Mouse (Mus musculus): Measurements from ENCODE around the gene Itln1. TPM values are rescaled to one million over a fixed set of nuclear protein-coding genes. Genes with fewer than 3 reads are reported as not detected.

Itln1 gene
- total RNA-seq, 2 experiments from 2014 or later, result not detected

- no peak overlapping the region for H3K27ac ChIP-seq
- intact Hi-C loops (cut with DNase I), result no loop called here
- no peak overlapping the region for H3K4me3 ChIP-seq
- TF ChIP-seq CTCF (IDR thresholded peaks at IDR 0.05), result no peak
- no peak for DNase-seq (ENCODE audit: extremely low spot score in 1 of 2, low spot score in 2 of 2)
Observed at GRCm38 (mm10) chr1:171558407-171558806, 23.3 kb upstream of the Itln1 start.

GRCm38 (mm10) chr1:171556366-171556765 is 21.3 kb upstream of the Itln1 start:
- no peak overlapping the region for H3K4me3 ChIP-seq
- no peak for DNase-seq (ENCODE audit: extremely low spot score in 1 of 2, low spot score in 2 of 2)
- no peak overlapping the region for H3K27ac ChIP-seq
- no peak for TF ChIP-seq CTCF (IDR thresholded peaks at IDR 0.05)
- intact Hi-C loops (cut with DNase I), result no loop called here

- intact Hi-C loops (cut with DNase I), result no loop called here
- TF ChIP-seq CTCF (IDR thresholded peaks at IDR 0.05), result no peak
- DNase-seq (ENCODE audit: extremely low spot score in 1 of 2, low spot score in 2 of 2), result no peak
- Histone ChIP-seq H3K27ac (no peak overlapping the region), H3K4me3 (no peak overlapping the region)
Observed at GRCm38 (mm10) chr1:171553359-171554341, 18.6 kb upstream of the Itln1 start.

- intact Hi-C loops (cut with DNase I), result no loop called here
- TF ChIP-seq CTCF (IDR thresholded peaks at IDR 0.05), result no peak
- DNase-seq (ENCODE audit: extremely low spot score in 1 of 2, low spot score in 2 of 2), result no peak
- no peak overlapping the region for H3K27ac ChIP-seq
- H3K4me3 ChIP-seq, result no peak overlapping the region
Observed at GRCm38 (mm10) chr1:171552230-171552629, 17.1 kb upstream of the Itln1 start.

GRCm38 (mm10) chr1:171551326-171551725 is 16.2 kb upstream of the Itln1 start:
- intact Hi-C loops (cut with DNase I), result no loop called here
- Histone ChIP-seq H3K27ac (no peak overlapping the region), H3K4me3 (no peak overlapping the region)
- no peak for DNase-seq (ENCODE audit: extremely low spot score in 1 of 2, low spot score in 2 of 2)
- TF ChIP-seq CTCF (IDR thresholded peaks at IDR 0.05), result no peak

GRCm38 (mm10) chr1:171540694-171541093 is 5.6 kb upstream of the Itln1 start:
- TF ChIP-seq CTCF (IDR thresholded peaks at IDR 0.05), result no peak
- intact Hi-C loops (cut with DNase I), result no loop called here

GRCm38 (mm10) chr1:171534557-171534956 is 537 bp downstream of the Itln1 start:
- H3K27ac ChIP-seq, result no peak overlapping the region
- H3K4me3 ChIP-seq, result no peak overlapping the region
- intact Hi-C loops (cut with DNase I), result no loop called here
- no peak for TF ChIP-seq CTCF (IDR thresholded peaks at IDR 0.05)
- DNase-seq (ENCODE audit: extremely low spot score in 1 of 2, low spot score in 2 of 2), result no peak

More at GRCm38 (mm10) chr1:171540694-171541093, 5.6 kb upstream of the Itln1 start:
- H3K4me3 ChIP-seq, result no peak overlapping the region
- DNase-seq (ENCODE audit: extremely low spot score in 1 of 2, low spot score in 2 of 2), result no peak
- no peak overlapping the region for H3K27ac ChIP-seq

GRCm38 (mm10) chr1:171532830-171533229 is 2.3 kb downstream of the Itln1 start:
- H3K27ac ChIP-seq, result no peak overlapping the region
- intact Hi-C loops (cut with DNase I), result loop anchor here (1.0 to 2.0 kb wide), 2 partner anchors 20 to 44 kb away; no protein-coding TSS in a partner anchor
- no peak; the same call in 1 of the 2 replicates for TF ChIP-seq CTCF (IDR thresholded peaks at IDR 0.05)
- no peak for DNase-seq (ENCODE audit: extremely low spot score in 1 of 2, low spot score in 2 of 2)
- H3K4me3 ChIP-seq, result no peak overlapping the region

- Histone ChIP-seq H3K27ac (no peak overlapping the region), H3K4me3 (no peak overlapping the region)
- TF ChIP-seq CTCF (IDR thresholded peaks at IDR 0.05), result no peak
- no peak for DNase-seq (ENCODE audit: extremely low spot score in 1 of 2, low spot score in 2 of 2)
- intact Hi-C loops (cut with DNase I), result no loop called here
Observed at GRCm38 (mm10) chr1:171531367-171531766, 3.7 kb downstream of the Itln1 start.

GRCm38 (mm10) chr1:171515557-171515956 is 19.5 kb downstream of the Itln1 start:
- intact Hi-C loops (cut with DNase I), result no loop called here
- DNase-seq (ENCODE audit: extremely low spot score in 1 of 2, low spot score in 2 of 2), result no peak
- H3K4me3 ChIP-seq, result no peak overlapping the region

GRCm38 (mm10) chr1:171515039-171515438 is 20.1 kb downstream of the Itln1 start:
- intact Hi-C loops (cut with DNase I), result no loop called here
- TF ChIP-seq CTCF (IDR thresholded peaks at IDR 0.05), result no peak

More at GRCm38 (mm10) chr1:171515557-171515956, 19.5 kb downstream of the Itln1 start:
- TF ChIP-seq CTCF (IDR thresholded peaks at IDR 0.05), result no peak
- no peak overlapping the region for H3K27ac ChIP-seq

GRCm38 (mm10) chr1:171513760-171514159 is 21.3 kb downstream of the Itln1 start:
- intact Hi-C loops (cut with DNase I), result loop anchor here (1.0 to 2.0 kb wide), 2 partner anchors 19 to 25 kb away; no protein-coding TSS in a partner anchor
- no peak for TF ChIP-seq CTCF (IDR thresholded peaks at IDR 0.05)
- no peak overlapping the region for H3K4me3 ChIP-seq
- no peak overlapping the region for H3K27ac ChIP-seq
- no peak for DNase-seq (ENCODE audit: extremely low spot score in 1 of 2, low spot score in 2 of 2)

More at GRCm38 (mm10) chr1:171515039-171515438, 20.1 kb downstream of the Itln1 start:
- H3K27ac ChIP-seq, result no peak overlapping the region
- DNase-seq (ENCODE audit: extremely low spot score in 1 of 2, low spot score in 2 of 2), result no peak
- H3K4me3 ChIP-seq, result no peak overlapping the region

Data from left cerebral cortex, adult 2 months (tissue).